Mouse (Mus musculus): ENCODE measurements around the gene Rpl3. TPM values are rescaled to one million over a fixed set of nuclear protein-coding genes. Genes with fewer than 3 reads are reported as not detected.

The Rpl3 gene
- total RNA-seq, 2 experiments from 2014 or later, result 475 to 533 TPM

- no peak for DNase-seq (ENCODE audit: low spot score in 2 of 2)
Observed at GRCm38 (mm10) chr15:80042152-80042551, 49.5 kb downstream of the Rpl3 start.

GRCm38 (mm10) chr15:80038110-80038391, 53.6 kb downstream of the Rpl3 start:
- no peak for DNase-seq (ENCODE audit: low spot score in 2 of 2)

- no peak for DNase-seq (ENCODE audit: low spot score in 2 of 2)
Observed at GRCm38 (mm10) chr15:80037255-80038109, 54.2 kb downstream of the Rpl3 start.

DNA sequence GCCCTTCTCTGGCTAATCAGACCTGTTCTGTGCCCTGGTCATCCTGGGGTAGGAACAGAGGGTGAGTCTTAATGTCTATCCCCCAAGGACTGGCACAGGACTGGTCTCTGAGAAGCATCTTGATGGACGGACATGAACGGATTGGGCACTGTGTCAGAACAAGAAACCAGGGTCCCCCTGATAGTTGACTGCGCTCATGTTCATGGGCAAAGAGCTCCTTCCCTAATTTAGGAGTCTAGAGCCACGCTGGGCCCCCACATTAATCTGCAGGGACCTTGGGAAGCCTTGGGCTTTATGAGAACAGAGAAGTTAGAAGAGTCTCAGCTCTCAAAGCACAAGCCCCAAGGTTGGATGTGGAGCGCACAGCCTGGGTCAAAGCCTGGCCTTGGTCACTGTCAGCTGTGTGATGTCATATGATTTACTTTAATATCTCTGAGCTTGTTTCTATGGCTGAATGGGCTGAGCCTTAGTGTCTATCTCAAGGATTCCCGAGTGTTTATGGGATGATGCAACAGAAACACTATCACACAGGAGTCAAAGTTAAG, 56.3 kb downstream of the Rpl3 start:
- no peak for DNase-seq (ENCODE audit: low spot score in 2 of 2)

- DNase-seq (ENCODE audit: low spot score in 2 of 2), result no peak
Observed at GRCm38 (mm10) chr15:80034913-80035312, 56.8 kb downstream of the Rpl3 start.

DNA sequence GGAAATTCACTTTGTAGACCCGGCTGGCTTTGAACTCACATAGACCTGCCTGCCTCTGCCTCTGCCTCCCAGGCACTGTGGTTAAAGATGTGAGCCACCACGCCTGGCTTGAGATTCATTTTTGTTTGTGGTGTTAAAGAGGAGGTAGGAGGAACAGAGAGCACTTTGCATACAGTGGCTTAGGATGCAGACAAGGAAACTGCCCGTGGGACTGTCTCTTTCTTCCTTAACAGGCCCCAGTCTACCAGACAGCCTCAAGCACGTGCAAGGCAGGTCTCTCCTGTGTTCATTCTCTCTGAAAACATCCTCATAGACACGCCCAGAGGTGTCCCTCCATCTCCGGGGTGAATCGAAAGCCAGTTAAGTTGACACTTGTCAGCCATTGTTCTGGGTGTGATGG, 57.3 kb downstream of the Rpl3 start:
- no peak for DNase-seq (ENCODE audit: low spot score in 2 of 2)

DNA sequence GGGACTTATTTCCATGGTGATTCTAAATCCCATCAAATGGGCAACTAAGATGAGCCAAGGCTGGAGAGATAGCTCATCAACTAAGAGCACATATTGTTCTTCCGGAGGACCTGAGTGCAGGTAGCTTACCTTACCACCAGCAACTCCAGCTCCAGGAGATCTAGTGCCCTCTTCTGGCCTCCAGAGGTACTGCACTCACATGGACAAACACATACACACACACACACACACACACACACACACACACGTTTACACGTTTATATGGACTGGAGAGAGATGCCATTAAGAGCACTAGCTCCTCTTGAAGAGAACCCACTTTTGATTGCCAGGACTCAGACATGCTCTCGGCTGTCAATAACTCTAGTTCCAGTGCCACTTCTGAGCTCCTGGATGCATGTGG, 60.5 kb downstream of the Rpl3 start:
- DNase-seq (ENCODE audit: low spot score in 2 of 2), result no peak

DNA sequence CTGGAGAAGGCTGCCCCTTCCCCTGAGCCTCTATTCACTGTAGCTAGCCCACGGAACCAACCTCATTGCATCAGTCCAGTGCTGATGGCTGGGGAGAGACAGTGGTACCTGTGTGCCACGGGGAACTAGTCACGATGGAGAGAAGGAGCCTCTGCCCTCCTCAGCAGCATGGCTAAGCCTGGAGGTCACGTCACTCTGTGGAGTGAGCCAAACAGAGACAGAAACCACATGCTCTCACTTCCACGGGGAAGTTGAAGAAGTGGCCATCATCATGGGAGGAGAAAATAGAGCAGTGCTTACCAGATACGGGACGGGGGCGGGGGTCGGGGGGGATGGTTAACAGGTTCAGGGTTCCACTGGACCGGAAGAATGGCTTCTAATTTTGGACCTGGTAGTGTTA, 61.3 kb downstream of the Rpl3 start:
- DNase-seq (ENCODE audit: low spot score in 2 of 2), result no peak

DNA sequence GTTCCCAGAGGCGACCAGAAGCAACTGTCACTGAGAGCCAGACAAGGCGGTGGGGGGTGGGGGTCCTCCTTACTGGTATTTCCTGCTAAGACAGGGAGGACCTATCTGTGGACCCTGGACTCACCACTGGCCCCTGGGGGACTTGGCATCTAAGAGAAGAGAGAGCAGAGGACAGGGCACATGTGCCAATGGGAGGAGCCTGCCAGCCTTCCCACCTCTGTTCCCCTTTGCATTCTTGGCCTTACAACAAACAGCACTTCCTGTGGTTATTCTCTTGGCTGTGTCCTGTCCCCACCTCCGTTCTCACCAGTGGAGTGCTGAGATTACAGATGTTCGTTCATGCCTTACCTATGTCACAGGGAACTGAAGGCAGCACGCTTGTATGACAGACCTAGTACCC, 62.8 kb downstream of the Rpl3 start:
- DNase-seq (ENCODE audit: low spot score in 2 of 2), result no peak

Small RNAs within 50 kb of the gene (microRNA-seq; reads per million reads assigned to microRNA genes)
- 29.4 reads per million, percentile 40 among the genes with 10 or more reads in this experiment for gene Snord43

Other genes starting within 250 kb of the Rpl3 start
- gene Apobec3, start 200.2 kb downstream of the Rpl3 start, total RNA-seq (2021), result 10 to 100 TPM; 10.2 to 13.4 TPM
- gene Cbx7, start 120.7 kb downstream of the Rpl3 start, total RNA-seq (2021), result 1 to 10 TPM; 2.1 TPM
- 10 to 100 TPM; 51.5 to 52.8 TPM for gene Pdgfb, start 76.9 kb downstream of the Rpl3 start, total RNA-seq (2021)
- 1 to 10 TPM; 8.7 to 8.8 TPM for gene Syngr1, start 534 bp downstream of the Rpl3 start, total RNA-seq (2021)
- gene Tab1, start 41.3 kb upstream of the Rpl3 start, total RNA-seq (2021), result 10 to 100 TPM; 19.3 to 20.2 TPM
- 1 to 10 TPM; 4.1 to 4.5 TPM for gene Mgat3, start 81.9 kb upstream of the Rpl3 start, total RNA-seq (2021)
- gene Mief1, start 142.2 kb upstream of the Rpl3 start, total RNA-seq (2021), result 10 to 100 TPM; 28.7 to 33.5 TPM
- gene AC140267.1, start 144.0 kb upstream of the Rpl3 start, total RNA-seq (2021), result 10 to 100 TPM; 12.3 to 12.6 TPM
- gene Atf4, start 163.3 kb upstream of the Rpl3 start, total RNA-seq (2021), result 100 to 1,000 TPM; 118 to 130 TPM
- 10 to 100 TPM; 23.8 to 26.4 TPM for gene Rps19bp1, start 172.4 kb upstream of the Rpl3 start, total RNA-seq (2021)
- gene Cacna1i, start 195.4 kb upstream of the Rpl3 start, total RNA-seq (2021), result under 1 TPM in 1 of 2 experiments, not detected in 1; 0.05 TPM